Mouse (Mus musculus) heart, adult 2 months (tissue): ENCODE measurements around the gene Bricd5. TPM values are rescaled to one million over a fixed set of nuclear protein-coding genes. Genes with fewer than 3 reads are reported as not detected.

Experiments
- DNase-seq, 2 experiments: peaks; one replicate each; pipeline ENCODE4 v3.0.0; 2021
- H3K27ac ChIP-seq: fragments of 200-600 bp; 2 replicates; pipeline ENCODE4 v1.8.1; 2022
- H3K27me3 ChIP-seq: fragments of 200-500 bp; 2 replicates; pipeline ENCODE4 v1.6.1; 2012; ENCODE audit warnings: mild to moderate bottlenecking, low read length, inconsistent platforms, mixed read lengths; ENCODE audit not compliant: control insufficient read depth, insufficient read depth
- H3K36me3 ChIP-seq: fragments of 200-500 bp; 2 replicates; pipeline ENCODE4 v1.6.1; 2012; ENCODE audit warnings: low read length, inconsistent platforms; ENCODE audit not compliant: control insufficient read depth, insufficient read depth
- H3K4me1 ChIP-seq: fragments of 200-500 bp; 2 replicates; pipeline ENCODE4 v1.6.1; 2011; ENCODE audit warnings: low read length; ENCODE audit not compliant: control insufficient read depth, insufficient read depth
- H3K4me3 ChIP-seq: fragments of 200-600 bp; 2 replicates; pipeline ENCODE4 v1.8.1; 2022
- H3K79me2 ChIP-seq: fragments of 200-500 bp; replicated peaks from 2 replicates; pipeline ENCODE4 v1.6.1; 2012; ENCODE audit warnings: mild to moderate bottlenecking, inconsistent platforms, low read length, moderate library complexity, mixed read lengths; ENCODE audit not compliant: control insufficient read depth, insufficient read depth
- H3K9ac ChIP-seq: fragments of 200-500 bp; 2 replicates; pipeline ENCODE4 v1.6.1; 2012; ENCODE audit warnings: low read depth, mild to moderate bottlenecking, control low read depth, inconsistent platforms, low read length, mixed read lengths
- CTCF ChIP-seq: fragments of 200-600 bp; IDR thresholded peaks from 2 replicates; pipeline ENCODE4 v1.8.1; 2022; ENCODE audit warnings: antibody characterized with exemption, mild to moderate bottlenecking, moderate library complexity
- EP300 ChIP-seq: fragments of 200-500 bp; IDR thresholded peaks from 2 replicates; pipeline ENCODE4 v1.6.1; 2011; ENCODE audit warnings: low read depth, low read length, control low read depth; ENCODE audit not compliant: insufficient read depth
- POLR2A ChIP-seq: fragments of 200-500 bp; IDR thresholded peaks from 2 replicates; pipeline ENCODE4 v1.6.1; 2011; ENCODE audit warnings: mild to moderate bottlenecking, low read depth, low read length, control low read depth; ENCODE audit not compliant: insufficient read depth
- WGBS: fragments of 180-500 bp; shearing (Covaris S2); methylation state at CpG from one replicate; pipeline ENCODE4 v1.1.7; 2018; 5-methylcytosine and 5-hydroxymethylcytosine counted together
- intact Hi-C: fragments of 180-260 bp; cut with DNase I; formaldehyde crosslinking; loops from one replicate; pipeline ENCODE4 v1.15.1; 2025
- polyA plus RNA-seq: library from polyadenylated mRNA; depleted of rRNA; stranded (reverse); fragments of >200 nt; gene quantifications from 2 replicates; pipeline ENCODE4 v1.2.3, GENCODE M21; 2012
- total RNA-seq, 2 experiments: library from RNA; stranded (reverse); gene quantifications; 2 replicates each; pipeline ENCODE4 v1.2.3; 2021

The Bricd5 gene
- total and polyA plus RNA-seq, 3 experiments = not detected

GRCm38 (mm10) chr17:24474557-24474956 lies 873 bp downstream of the Bricd5 start:
- intact Hi-C loops = no loop called here
- no peak overlapping the region for H3K27ac ChIP-seq
- WGBS = 85% methylated on average over 5 of the region's 5 CpGs
- H3K27me3 ChIP-seq = no peaks in the 10 kb centered on the region
- H3K79me2 ChIP-seq = peaks cover 2% of the 10 kb centered on the region
- no peak for TF ChIP-seq POLR2A
- no peak for TF ChIP-seq CTCF
- no peak for TF ChIP-seq EP300
- DNase-seq = no peak
- H3K36me3 ChIP-seq = peaks cover 1% of the 10 kb centered on the region; the same call in 1 of the 2 replicates
- H3K4me3 ChIP-seq = no peak overlapping the region
- H3K9ac ChIP-seq = no peak overlapping the region
- H3K4me1 ChIP-seq = peaks cover 15% of the 10 kb centered on the region

- 87% methylated on average over 6 of the region's 6 CpGs for WGBS
- H3K36me3 ChIP-seq = peaks cover 1% of the 10 kb centered on the region; the same call in 1 of the 2 replicates
- peaks cover 15% of the 10 kb centered on the region for H3K4me1 ChIP-seq
- intact Hi-C loops = loop anchor here (5.0 kb wide), 3 partner anchors 37 to 192 kb away; partner anchors contain the start of genes Traf7 and Zfp598
- no peak for DNase-seq
- no peak overlapping the region for H3K9ac ChIP-seq
- no peaks in the 10 kb centered on the region for H3K27me3 ChIP-seq
- TF ChIP-seq CTCF (no peak), POLR2A (no peak), EP300 (no peak)
- H3K27ac ChIP-seq = no peak overlapping the region
- H3K4me3 ChIP-seq = no peak overlapping the region
- peaks cover 2% of the 10 kb centered on the region for H3K79me2 ChIP-seq
Measured at GRCm38 (mm10) chr17:24475586-24475985, 1.9 kb downstream of the Bricd5 start.

GRCm38 (mm10) chr17:24476022-24476776 lies 2.5 kb downstream of the Bricd5 start:
- 81% methylated on average over 10 of the region's 10 CpGs for WGBS
- H3K79me2 ChIP-seq = no peaks in the 10 kb centered on the region
- no peak overlapping the region for H3K4me3 ChIP-seq
- no peak for DNase-seq
- TF ChIP-seq CTCF (no peak), POLR2A (no peak), EP300 (no peak)
- H3K36me3 ChIP-seq = peaks cover 1% of the 10 kb centered on the region; the same call in 1 of the 2 replicates
- H3K9ac ChIP-seq = no peak overlapping the region
- H3K27ac ChIP-seq = no peak overlapping the region
- intact Hi-C loops = loop anchor here (5.0 kb wide), 3 partner anchors 36 to 191 kb away; partner anchors contain the start of genes Traf7 and Zfp598
- H3K4me1 ChIP-seq = peaks cover 13% of the 10 kb centered on the region
- no peaks in the 10 kb centered on the region for H3K27me3 ChIP-seq

- DNase-seq = no peak
- 91% methylated on average over 20 of the region's 20 CpGs for WGBS
- Histone ChIP-seq H3K27me3 (no peaks in the 10 kb centered on the region), H3K36me3 (no peaks in the 10 kb centered on the region), H3K9ac (no peak overlapping the region), H3K4me3 (no peak overlapping the region), H3K27ac (no peak overlapping the region), H3K79me2 (no peaks in the 10 kb centered on the region), H3K4me1 (peaks cover 8% of the 10 kb centered on the region)
- TF ChIP-seq CTCF (no peak), EP300 (no peak), POLR2A (no peak)
- intact Hi-C loops = loop anchor here (5.0 kb wide), 3 partner anchors 35 to 190 kb away; partner anchors contain the start of genes Traf7 and Zfp598
Measured at GRCm38 (mm10) chr17:24477053-24477984, 3.6 kb downstream of the Bricd5 start.

- Histone ChIP-seq H3K27me3 (no peaks in the 10 kb centered on the region), H3K9ac (0 out of 2 replicates have a peak overlapping the region, but pooled peaks have one; percentile 17), H3K4me3 (peak overlapping the region; percentile 67), H3K27ac (peak overlapping the region; percentile 94), H3K36me3 (no peaks in the 10 kb centered on the region), H3K79me2 (no peaks in the 10 kb centered on the region), H3K4me1 (peaks cover 4% of the 10 kb centered on the region)
- DNase-seq = no peak
- WGBS = 43% methylated on average over 11 of the region's 11 CpGs
- intact Hi-C loops = loop anchor here (1.0 to 5.0 kb wide), 4 partner anchors 8 to 189 kb away; partner anchors contain the start of genes E4f1, Pgp, Traf7 and Zfp598
- TF ChIP-seq EP300 (no peak), CTCF (no peak), POLR2A (no peak)
Measured at GRCm38 (mm10) chr17:24477985-24478600, 4.4 kb downstream of the Bricd5 start.
